Mouse (Mus musculus) leukemia stem cell, adult 10-12 weeks (primary cell): ENCODE results near the gene Ube2t. TPM values are rescaled to one million over a fixed set of nuclear protein-coding genes. Genes with fewer than 3 reads are reported as not detected.

Experiments
- polyA plus RNA-seq: library from polyadenylated mRNA; stranded (reverse); fragments of >175 nt; gene quantifications from 2 replicates; pipeline ENCODE4 v1.2.3, GENCODE M21; 2012; ENCODE audit warnings: low replicate concordance

Gene Ube2t
- polyA plus RNA-seq = 26.1 and 44.4 TPM in 2 replicates

GRCm38 (mm10) chr1:134962053-134962803 lies at the start of gene Ube2t:
TSS of gene Ube2t (plus strand) at chr1:134962565.

GRCm38 (mm10) chr1:134955637-134956176 lies 6.7 kb upstream of the Ube2t start, which contains the start of gene Ppp1r12b:
TSS of gene Ppp1r12b (minus strand) at chr1:134955942.

Other genes with a start within 250 kb of the Ube2t start
- gene Ppp1r12b, start 6.6 kb upstream of the Ube2t start, polyA plus RNA-seq = 3.7 and 4.7 TPM in 2 replicates
- 0.07 TPM in 1 of 2 replicates, not detected in the other for gene Lgr6, start 142.7 kb downstream of the Ube2t start, polyA plus RNA-seq
- gene Ptpn7, start 170.1 kb downstream of the Ube2t start, polyA plus RNA-seq = 143 and 281 TPM in 2 replicates
- gene Arl8a, start 184.3 kb downstream of the Ube2t start, polyA plus RNA-seq = 57.0 and 66.5 TPM in 2 replicates
- not detected in 2 replicates for gene Gpr37l1, start 205.1 kb downstream of the Ube2t start, polyA plus RNA-seq